Mouse (Mus musculus) heart, adult 2 months (tissue): Measurements from ENCODE around the gene Asxl2. TPM values are rescaled to one million over a fixed set of nuclear protein-coding genes. Genes with fewer than 3 reads are reported as not detected.

Experiments used
- DNase-seq, 2 experiments: peaks; one replicate each; pipeline ENCODE4 v3.0.0; 2021
- H3K27ac ChIP-seq: fragments of 200-600 bp; 2 replicates; pipeline ENCODE4 v1.8.1; 2022
- H3K27me3 ChIP-seq: fragments of 200-500 bp; 2 replicates; pipeline ENCODE4 v1.6.1; 2012; ENCODE audit warnings: mild to moderate bottlenecking, low read length, inconsistent platforms, mixed read lengths; ENCODE audit not compliant: control insufficient read depth, insufficient read depth
- H3K36me3 ChIP-seq: fragments of 200-500 bp; 2 replicates; pipeline ENCODE4 v1.6.1; 2012; ENCODE audit warnings: low read length, inconsistent platforms; ENCODE audit not compliant: control insufficient read depth, insufficient read depth
- H3K4me1 ChIP-seq: fragments of 200-500 bp; 2 replicates; pipeline ENCODE4 v1.6.1; 2011; ENCODE audit warnings: low read length; ENCODE audit not compliant: control insufficient read depth, insufficient read depth
- H3K4me3 ChIP-seq: fragments of 200-600 bp; 2 replicates; pipeline ENCODE4 v1.8.1; 2022
- H3K79me2 ChIP-seq: fragments of 200-500 bp; replicated peaks from 2 replicates; pipeline ENCODE4 v1.6.1; 2012; ENCODE audit warnings: mild to moderate bottlenecking, inconsistent platforms, low read length, moderate library complexity, mixed read lengths; ENCODE audit not compliant: control insufficient read depth, insufficient read depth
- H3K9ac ChIP-seq: fragments of 200-500 bp; 2 replicates; pipeline ENCODE4 v1.6.1; 2012; ENCODE audit warnings: low read depth, mild to moderate bottlenecking, control low read depth, inconsistent platforms, low read length, mixed read lengths
- CTCF ChIP-seq: fragments of 200-600 bp; IDR thresholded peaks from 2 replicates; pipeline ENCODE4 v1.8.1; 2022; ENCODE audit warnings: antibody characterized with exemption, mild to moderate bottlenecking, moderate library complexity
- EP300 ChIP-seq: fragments of 200-500 bp; IDR thresholded peaks from 2 replicates; pipeline ENCODE4 v1.6.1; 2011; ENCODE audit warnings: low read depth, low read length, control low read depth; ENCODE audit not compliant: insufficient read depth
- POLR2A ChIP-seq: fragments of 200-500 bp; IDR thresholded peaks from 2 replicates; pipeline ENCODE4 v1.6.1; 2011; ENCODE audit warnings: mild to moderate bottlenecking, low read depth, low read length, control low read depth; ENCODE audit not compliant: insufficient read depth
- WGBS: fragments of 180-500 bp; shearing (Covaris S2); methylation state at CpG from one replicate; pipeline ENCODE4 v1.1.7; 2018; 5-methylcytosine and 5-hydroxymethylcytosine counted together
- intact Hi-C: fragments of 180-260 bp; cut with DNase I; formaldehyde crosslinking; loops from one replicate; pipeline ENCODE4 v1.15.1; 2025
- polyA plus RNA-seq: library from polyadenylated mRNA; depleted of rRNA; stranded (reverse); fragments of >200 nt; gene quantifications from 2 replicates; pipeline ENCODE4 v1.2.3, GENCODE M21; 2012
- total RNA-seq, 2 experiments: library from RNA; stranded (reverse); gene quantifications; 2 replicates each; pipeline ENCODE4 v1.2.3; 2021

Asxl2 gene
- total and polyA plus RNA-seq, 3 experiments: 4.0 to 21.9 (median 18.8) TPM

- Histone ChIP-seq H3K27ac (no peak overlapping the region), H3K4me1 (peaks cover 8% of the 10 kb centered on the region), H3K36me3 (no peaks in the 10 kb centered on the region), H3K4me3 (no peak overlapping the region), H3K27me3 (no peaks in the 10 kb centered on the region), H3K79me2 (no peaks in the 10 kb centered on the region), H3K9ac (no peak overlapping the region)
- 89% methylated on average over 16 of the region's 16 CpGs for WGBS
- intact Hi-C loops: no loop called here
- no peak for DNase-seq
- TF ChIP-seq POLR2A (no peak), CTCF (no peak), EP300 (no peak)
These were observed 38.8 kb upstream of the Asxl2 start for GRCm38 (mm10) chr12:3387891-3388290.

- no peaks in the 10 kb centered on the region for H3K27me3 ChIP-seq
- no peak overlapping the region for H3K9ac ChIP-seq
- no peaks in the 10 kb centered on the region for H3K79me2 ChIP-seq
- TF ChIP-seq CTCF (no peak), POLR2A (no peak), EP300 (no peak)
- peaks cover 8% of the 10 kb centered on the region for H3K4me1 ChIP-seq
- 93% methylated on average over 12 of the region's 12 CpGs for WGBS
- no peak for DNase-seq
- no peaks in the 10 kb centered on the region for H3K36me3 ChIP-seq
- H3K27ac ChIP-seq: no peak overlapping the region
- intact Hi-C loops: no loop called here
- H3K4me3 ChIP-seq: no peak overlapping the region
These were observed 37.3 kb upstream of the Asxl2 start for GRCm38 (mm10) chr12:3389394-3389793.

- DNase-seq: no peak
- H3K27me3 ChIP-seq: no peaks in the 10 kb centered on the region
- no peak overlapping the region for H3K27ac ChIP-seq
- no peak overlapping the region for H3K4me3 ChIP-seq
- H3K79me2 ChIP-seq: no peaks in the 10 kb centered on the region
- H3K36me3 ChIP-seq: no peaks in the 10 kb centered on the region
- H3K9ac ChIP-seq: no peak overlapping the region
- intact Hi-C loops: loop anchor here (2.0 kb wide), 1 partner anchor 291 kb away; no protein-coding TSS in a partner anchor
- peaks cover 8% of the 10 kb centered on the region for H3K4me1 ChIP-seq
- TF ChIP-seq POLR2A: no peak
- WGBS: 83% methylated on average over 2 of the region's 2 CpGs
These were observed 36.6 kb upstream of the Asxl2 start for GRCm38 (mm10) chr12:3390071-3390470.

GRCm38 (mm10) chr12:3390577-3391262, 35.9 kb upstream of the Asxl2 start:
- H3K4me3 ChIP-seq: no peak overlapping the region
- H3K36me3 ChIP-seq: no peaks in the 10 kb centered on the region
- intact Hi-C loops: loop anchor here (2.0 kb wide), 1 partner anchor 292 kb away; no protein-coding TSS in a partner anchor
- H3K27ac ChIP-seq: no peak overlapping the region
- no peaks in the 10 kb centered on the region for H3K27me3 ChIP-seq
- no peak overlapping the region for H3K9ac ChIP-seq
- WGBS: 22% methylated on average over 12 of the region's 12 CpGs
- peak; percentile 67 to 83 for DNase-seq
- TF ChIP-seq POLR2A (no peak), CTCF (no peak; the same call in 1 of the 2 replicates), EP300 (0 out of 2 replicates have a peak, but pooled peaks have one; percentile 65)
- no peaks in the 10 kb centered on the region for H3K79me2 ChIP-seq
- peaks cover 4% of the 10 kb centered on the region for H3K4me1 ChIP-seq

GRCm38 (mm10) chr12:3391276-3391675, 35.4 kb upstream of the Asxl2 start:
- no peak for DNase-seq
- no peak overlapping the region for H3K4me3 ChIP-seq
- peaks cover 2% of the 10 kb centered on the region for H3K4me1 ChIP-seq
- intact Hi-C loops: loop anchor here (2.0 kb wide), 1 partner anchor 292 kb away; no protein-coding TSS in a partner anchor
- H3K9ac ChIP-seq: no peak overlapping the region
- H3K27me3 ChIP-seq: no peaks in the 10 kb centered on the region
- no peak overlapping the region for H3K27ac ChIP-seq
- TF ChIP-seq POLR2A (no peak), EP300 (no peak), CTCF (no peak; the same call in 1 of the 2 replicates)
- no peaks in the 10 kb centered on the region for H3K36me3 ChIP-seq
- H3K79me2 ChIP-seq: no peaks in the 10 kb centered on the region
- WGBS: 46% methylated on average over 1 of the region's 1 CpGs

GRCm38 (mm10) chr12:3393140-3393539, 33.5 kb upstream of the Asxl2 start:
- no peaks in the 10 kb centered on the region for H3K36me3 ChIP-seq
- H3K27me3 ChIP-seq: no peaks in the 10 kb centered on the region
- 61% methylated on average over 4 of the region's 4 CpGs for WGBS
- H3K4me3 ChIP-seq: no peak overlapping the region
- intact Hi-C loops: no loop called here
- H3K27ac ChIP-seq: no peak overlapping the region
- no peak for TF ChIP-seq POLR2A
- TF ChIP-seq EP300: no peak
- no peak for TF ChIP-seq CTCF
- no peak overlapping the region for H3K9ac ChIP-seq
- no peak for DNase-seq
- no peaks in the 10 kb centered on the region for H3K79me2 ChIP-seq
- peaks cover 2% of the 10 kb centered on the region for H3K4me1 ChIP-seq
